Mouse (Mus musculus): ENCODE data around the gene Shank2.

Shank2 gene

DNA sequence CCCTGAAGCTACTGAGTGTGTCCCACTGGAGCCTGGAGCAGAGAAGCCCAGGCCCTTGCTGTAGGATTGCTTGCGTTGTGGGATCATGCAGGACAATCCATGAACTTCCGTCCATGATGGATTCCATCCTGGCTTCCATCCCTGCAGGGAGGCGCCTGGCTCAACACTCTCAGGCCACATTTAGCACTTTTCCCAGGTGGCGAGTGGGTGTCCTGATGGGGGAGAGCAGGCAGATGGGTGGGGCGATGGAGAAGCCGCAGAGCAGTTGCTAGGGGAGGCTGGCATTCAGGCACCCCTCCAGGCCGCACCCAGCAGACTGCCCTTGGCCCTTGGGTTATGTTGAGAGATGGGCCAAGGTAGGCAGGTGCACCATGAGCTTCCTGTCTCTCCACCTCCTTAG lies 266.6 kb downstream of the Shank2 start:
- in situ Hi-C loops (cut with MboI, MseI), result no loop called here

DNA sequence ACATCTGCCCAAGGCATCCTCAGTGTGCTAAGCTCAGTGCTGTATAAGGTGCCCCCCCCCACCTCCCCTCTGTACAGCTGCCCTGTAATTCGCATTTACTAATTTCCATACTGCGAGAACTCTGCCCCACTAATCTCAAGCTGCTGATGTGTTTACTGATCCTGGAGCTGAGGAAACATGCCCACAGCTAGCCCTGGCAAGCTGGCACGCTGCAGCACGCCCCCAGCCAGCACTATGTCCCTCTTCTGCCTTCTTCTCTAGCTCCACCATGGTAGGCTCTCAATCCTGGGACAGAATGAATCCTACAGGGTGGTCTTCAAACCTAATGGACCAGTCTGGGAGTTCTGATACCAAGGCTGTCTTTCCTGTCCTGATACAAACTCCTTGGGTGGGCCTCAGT lies 267.1 kb downstream of the Shank2 start:
- in situ Hi-C loops (cut with MboI, MseI), result no loop called here

GRCm38 (mm10) chr7:144271074-144271473 lies 269.3 kb downstream of the Shank2 start:
- in situ Hi-C loops (cut with MboI, MseI), result no loop called here

DNA sequence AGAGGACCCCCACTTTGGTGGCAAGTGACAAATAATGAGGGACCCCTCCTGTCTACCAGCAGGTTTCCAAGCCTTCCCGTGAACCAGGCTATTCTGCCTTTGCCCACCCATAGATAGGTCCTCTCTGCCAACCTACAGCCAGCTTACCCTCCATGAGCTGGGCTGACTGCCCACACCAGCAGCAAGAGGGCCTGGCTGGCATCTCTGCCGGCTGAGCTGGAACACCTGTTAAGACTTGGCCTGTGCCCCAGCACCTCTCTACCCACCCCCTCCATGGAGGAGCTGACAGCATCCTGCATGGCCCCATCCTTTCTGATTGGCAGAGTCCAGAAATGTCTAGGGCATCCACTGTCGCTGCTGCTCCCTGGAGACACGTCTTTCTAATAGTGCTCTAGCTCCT lies 277.0 kb downstream of the Shank2 start:
- in situ Hi-C loops (cut with MboI, MseI), result no loop called here

- in situ Hi-C loops (cut with MboI, MseI), result no loop called here
These were observed 282.0 kb downstream of the Shank2 start for GRCm38 (mm10) chr7:144283701-144284100.

DNA sequence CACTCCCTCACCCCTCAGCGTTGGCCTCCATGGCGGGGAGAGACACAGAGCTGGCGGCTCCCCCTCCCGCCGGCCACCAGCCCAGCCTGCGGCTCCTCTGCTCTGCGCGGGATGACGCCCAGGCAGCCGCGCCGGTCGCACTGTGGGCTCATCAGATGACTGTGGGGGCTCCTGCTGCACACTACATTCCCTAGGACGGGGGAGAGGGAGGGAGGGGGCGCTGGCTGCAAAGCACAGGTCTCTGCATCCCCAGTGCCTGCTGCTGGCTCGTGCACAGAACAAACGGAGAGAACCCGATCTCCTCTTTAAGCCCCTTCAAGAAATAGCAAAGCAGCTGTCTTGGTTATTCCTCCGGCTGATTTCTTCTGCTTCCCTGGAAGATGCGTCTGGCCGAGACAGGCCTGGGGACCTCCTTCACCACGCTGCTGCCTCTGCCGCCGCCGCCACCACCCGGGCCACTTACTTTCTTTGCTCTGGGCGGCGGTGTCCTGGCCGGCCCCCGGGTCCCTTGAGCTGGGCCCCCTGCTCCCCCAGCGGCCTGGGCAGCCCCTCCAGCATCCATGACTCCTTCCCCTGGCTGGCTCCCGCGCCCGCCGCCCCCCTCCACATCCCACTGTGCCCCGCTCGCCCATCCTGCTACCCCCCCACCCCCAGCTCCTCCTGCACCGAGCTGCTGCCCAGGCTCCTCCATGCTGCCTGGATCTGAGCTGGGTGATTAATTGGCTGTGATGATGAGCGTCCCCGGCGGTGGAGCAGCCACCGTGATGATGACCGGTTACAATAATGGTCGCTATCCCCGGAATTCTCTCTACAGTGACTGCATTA lies 282.7 kb downstream of the Shank2 start:
- in situ Hi-C loops (cut with MboI, MseI), result no loop called here

DNA sequence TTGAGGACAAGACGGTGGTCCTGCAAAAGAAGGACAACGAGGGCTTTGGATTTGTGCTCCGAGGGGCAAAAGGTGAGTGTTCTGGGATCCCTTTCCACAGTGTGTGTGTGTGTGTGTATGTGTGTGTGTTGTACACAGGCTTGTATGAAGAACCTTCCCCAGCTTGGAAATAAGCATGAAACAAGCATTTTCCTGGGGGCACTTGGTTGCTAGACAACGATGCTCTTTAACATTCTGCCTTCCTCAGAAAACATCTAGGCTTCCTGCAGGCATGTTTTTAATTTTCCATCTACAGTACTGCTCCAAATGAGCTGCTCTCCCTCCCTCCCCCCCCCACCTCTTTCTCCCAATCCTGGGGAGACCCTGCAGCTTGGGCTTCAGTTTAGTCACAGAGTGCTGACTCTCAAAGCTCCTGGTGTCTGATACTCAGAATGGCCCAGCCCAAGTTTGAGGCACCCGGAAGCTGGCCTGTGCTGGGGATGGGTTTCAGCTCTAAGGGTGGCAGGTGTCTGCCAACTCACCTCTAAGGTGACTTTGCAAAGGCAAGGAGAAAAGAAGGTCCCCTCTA lies 283.4 kb downstream of the Shank2 start:
- in situ Hi-C loops (cut with MboI, MseI), result no loop called here

GRCm38 (mm10) chr7:144285912-144286311 lies 284.2 kb downstream of the Shank2 start:
- in situ Hi-C loops (cut with MboI, MseI), result no loop called here

DNA sequence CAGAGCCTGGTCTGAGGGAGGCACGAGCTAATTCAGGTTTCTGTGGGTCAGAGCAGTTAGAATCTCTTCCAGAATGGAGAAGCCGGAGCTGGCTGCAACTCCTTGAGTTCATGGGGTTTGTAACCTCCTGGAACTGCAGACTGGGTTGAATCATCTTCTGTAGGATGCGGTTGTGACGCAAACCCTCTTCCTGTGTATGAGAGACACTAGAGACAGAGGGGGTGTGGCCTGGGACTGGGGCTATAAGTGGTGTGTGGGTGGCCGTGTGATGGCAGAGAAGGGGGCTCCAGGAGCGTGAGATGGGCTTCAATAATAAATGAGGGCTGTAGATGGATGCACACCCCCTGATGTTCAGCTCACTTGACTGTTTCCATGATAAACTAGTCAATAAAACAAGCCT lies 286.3 kb downstream of the Shank2 start:
- in situ Hi-C loops (cut with MboI, MseI), result no loop called here

DNA sequence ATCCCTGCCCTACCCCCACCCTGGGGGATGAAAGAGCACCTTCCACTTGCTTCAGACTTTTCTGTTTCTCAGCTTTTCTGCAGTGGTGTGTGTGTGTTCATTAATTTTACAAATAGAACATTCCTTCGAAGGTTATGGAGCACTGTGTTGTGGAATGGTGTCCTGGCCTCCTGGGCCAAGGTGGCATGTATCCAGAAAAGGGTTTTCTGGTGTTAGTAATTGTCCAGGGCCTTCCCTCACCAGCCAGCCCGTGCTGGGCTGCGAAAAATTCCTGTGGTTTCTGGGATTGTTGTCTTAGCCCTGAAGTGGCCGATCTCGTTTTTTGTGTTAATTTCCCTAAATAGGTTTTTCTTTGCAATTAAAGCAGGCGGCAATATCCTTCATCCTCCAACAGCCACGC lies 289.8 kb downstream of the Shank2 start:
- in situ Hi-C loops (cut with MboI, MseI), result no loop called here

- in situ Hi-C loops (cut with MboI, MseI), result no loop called here
These were observed 291.9 kb downstream of the Shank2 start for GRCm38 (mm10) chr7:144293611-144294010.

- in situ Hi-C loops (cut with MboI, MseI), result no loop called here
These were observed 292.8 kb downstream of the Shank2 start for GRCm38 (mm10) chr7:144294239-144295200.

DNA sequence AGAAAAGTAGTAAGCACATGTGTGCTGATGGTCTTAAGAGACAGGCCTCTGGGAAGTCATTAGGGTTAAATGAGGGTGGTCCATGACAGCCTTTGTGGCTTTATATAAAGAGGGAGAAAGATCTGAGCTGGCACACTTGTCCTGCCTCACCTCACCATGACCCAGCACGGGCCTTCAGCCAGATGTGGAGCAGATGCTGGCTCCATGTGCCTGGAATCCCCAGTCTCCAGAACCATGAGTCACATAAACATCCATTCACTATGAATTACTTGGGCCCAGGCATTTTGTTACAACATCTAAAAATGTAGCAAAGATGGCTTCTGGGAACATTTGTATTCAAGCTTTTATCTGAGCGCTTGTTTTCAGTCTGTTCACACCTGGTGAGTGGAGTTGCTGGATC lies 297.6 kb downstream of the Shank2 start:
- in situ Hi-C loops (cut with MboI, MseI), result no loop called here

DNA sequence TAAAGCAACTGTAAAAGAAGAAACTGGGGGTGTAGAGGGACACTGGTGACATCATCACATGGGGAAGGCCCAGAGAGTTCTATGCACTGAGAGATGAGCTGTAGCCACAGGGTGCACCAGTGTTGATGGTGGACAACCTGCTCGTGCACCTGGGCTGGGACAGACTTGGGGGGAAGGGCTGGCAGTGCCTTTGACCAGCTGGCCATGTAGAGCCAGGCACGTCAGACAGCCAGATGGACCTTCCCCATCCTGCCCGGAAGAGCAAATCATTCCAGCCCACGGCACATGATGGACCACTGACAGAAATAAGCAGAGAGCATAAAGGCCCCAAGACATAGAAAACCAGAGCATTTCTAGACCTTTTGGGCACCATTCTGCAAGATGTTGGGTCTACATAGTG lies 299.9 kb downstream of the Shank2 start:
- in situ Hi-C loops (cut with MboI, MseI), result no loop called here

DNA sequence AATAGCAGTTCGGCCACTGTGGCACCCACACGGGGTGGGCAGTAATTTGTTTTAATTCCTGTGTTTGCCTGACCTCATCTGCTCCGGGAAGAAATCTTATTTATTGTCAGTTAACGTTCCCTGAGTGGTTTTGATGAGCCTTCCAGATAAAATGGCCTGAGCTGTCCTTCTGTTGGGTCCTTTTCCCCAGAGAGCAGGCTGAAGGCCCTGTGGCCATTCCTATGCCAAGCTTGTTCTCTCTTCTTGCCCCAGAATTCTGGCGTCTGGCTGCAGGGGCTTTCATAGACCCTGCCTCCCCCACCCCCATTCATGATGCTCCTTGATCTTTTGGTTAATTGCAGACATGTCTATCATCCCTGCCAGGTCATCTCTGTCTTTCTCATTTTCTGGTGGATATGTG lies 300.8 kb downstream of the Shank2 start:
- in situ Hi-C loops (cut with MboI, MseI), result no loop called here

GRCm38 (mm10) chr7:144307853-144308409 lies 306.2 kb downstream of the Shank2 start:
- in situ Hi-C loops (cut with MboI, MseI), result no loop called here

DNA sequence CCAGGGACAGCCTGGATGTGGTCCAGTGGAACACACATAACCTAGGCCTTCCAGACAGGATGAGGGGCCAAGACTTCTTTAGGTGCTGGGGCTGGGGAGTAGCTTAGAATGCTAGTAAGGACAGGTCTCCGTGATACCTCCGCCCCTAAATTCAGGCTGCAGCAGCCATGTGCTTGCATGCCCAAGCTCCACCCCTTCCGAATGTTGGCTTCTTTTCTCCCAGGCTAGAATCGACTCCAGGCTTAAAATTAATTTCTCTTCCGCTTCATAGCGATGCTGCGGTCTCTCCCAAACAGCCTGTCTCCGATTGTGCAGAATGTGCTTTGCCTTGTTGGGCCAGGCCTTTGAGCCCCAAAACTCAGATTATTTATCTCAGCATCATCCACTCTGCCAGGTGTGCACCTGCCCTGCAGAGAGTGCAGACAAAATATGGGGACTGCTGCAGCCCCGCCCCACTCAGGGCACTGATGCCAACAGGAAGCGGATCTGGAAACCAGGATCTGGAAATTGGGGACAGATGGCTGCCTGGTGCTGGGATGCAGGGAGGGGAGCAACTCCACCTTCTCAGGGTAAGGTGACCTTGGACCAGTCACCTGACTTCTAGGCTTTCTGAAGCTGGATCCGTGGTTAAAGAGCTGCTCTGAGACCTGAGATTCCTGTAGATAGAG lies 312.8 kb downstream of the Shank2 start:
- in situ Hi-C loops (cut with MboI, MseI), result no loop called here

GRCm38 (mm10) chr7:144316224-144316623 lies 314.5 kb downstream of the Shank2 start:
- in situ Hi-C loops (cut with MboI, MseI), result no loop called here

GRCm38 (mm10) chr7:144316797-144317196 lies 315.1 kb downstream of the Shank2 start:
- in situ Hi-C loops (cut with MboI, MseI), result no loop called here

DNA sequence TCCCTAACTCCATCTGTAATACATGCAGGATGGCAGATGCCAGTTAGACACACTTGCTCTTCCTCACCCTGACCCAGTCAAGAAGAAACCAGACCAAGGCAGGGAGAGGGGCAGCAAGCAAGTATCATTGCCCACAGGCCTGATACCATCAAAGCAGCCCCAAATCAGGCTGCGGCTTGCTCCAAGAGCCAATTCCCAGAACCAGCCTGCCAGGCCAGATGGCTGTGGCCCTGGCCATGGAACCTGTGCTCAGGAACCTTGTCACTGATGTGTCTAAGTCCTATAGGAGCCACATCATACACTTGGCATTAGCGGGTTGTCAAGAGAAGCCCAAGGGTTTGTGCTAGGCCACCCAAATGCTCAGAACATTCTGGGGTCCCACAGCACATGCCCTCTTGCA lies 322.3 kb downstream of the Shank2 start:
- in situ Hi-C loops (cut with MboI, MseI), result no loop called here

DNA sequence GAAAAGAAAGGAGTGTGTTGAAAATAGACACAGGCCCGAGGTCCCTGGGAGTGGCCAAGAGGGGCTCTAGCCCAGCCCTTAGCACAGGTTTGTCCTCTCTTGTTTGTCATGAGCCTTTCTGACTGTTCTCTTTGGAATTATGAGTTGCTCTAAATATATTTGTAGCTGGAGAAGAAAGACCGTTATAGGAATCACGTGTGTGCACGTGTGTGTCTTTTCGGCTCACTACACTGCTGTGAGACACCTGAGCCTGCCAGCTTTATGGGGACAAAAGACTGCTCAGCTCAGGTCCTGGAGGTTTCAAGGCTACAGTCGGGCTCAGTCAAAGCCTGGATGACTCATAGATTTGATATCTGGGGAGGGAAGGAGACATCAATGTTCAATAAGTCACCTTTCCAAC lies 323.1 kb downstream of the Shank2 start:
- in situ Hi-C loops (cut with MboI, MseI), result no loop called here
